Mouse (Mus musculus) embryonic stem cell, embryonic (primary cell): Measurements from ENCODE around the gene Zfp113.

Source experiments
- CTCF ChIA-PET, 4 experiments: fragments of 300-600 bp in 2 of 4; fragments of 350-600 bp in 2 of 4; sonication (Branson Sonifier 250); formaldehyde crosslinking; loops; one replicate each; lab custom pipeline; 2022; ENCODE audit warnings: inconsistent platforms in 2 of 4; lab: Charles Lee
- POLR2A ChIA-PET, 4 experiments: fragments of 300-600 bp in 2 of 4; fragments of 350-600 bp in 2 of 4; sonication (Branson Sonifier 250); formaldehyde crosslinking; loops; one replicate each; lab custom pipeline; 2022; ENCODE audit warnings: antibody characterized with exemption in 4 of 4, inconsistent platforms in 1 of 4; lab: Charles Lee

Gene Zfp113

GRCm38 (mm10) chr5:138160842-138161665 is 5.5 kb upstream of the Zfp113 start, which contains the start of gene Cops6:
Cops6 (plus strand) TSS chr5:138161071.
- CTCF ChIA-PET, result interaction anchor here in 3 of 4 experiments (0.6 to 1.4 kb wide), 8 partner anchors 14 to 828 kb away, joined by 3 to 5 read pairs (median 3); partner anchors contain the start of genes Slc12a9 (in 1 of the 3) and Zkscan1 (in 1 of the 3)

GRCm38 (mm10) chr5:138160224-138160762 is 4.7 kb upstream of the Zfp113 start:
- POLR2A ChIA-PET, result interaction anchor here (0.6 to 17.7 kb wide), 37 partner anchors 9 to 1092 kb away, joined by 3 to 476 read pairs (median 5); partner anchors contain the start of genes Ap4m1 (in 4 of the 4), Mcm7 (in 4 of the 4), Cnpy4 (in 3 of the 4) and Taf6 (in 3 of the 4)
- CTCF ChIA-PET, result interaction anchor here in 2 of 4 experiments (0.6 to 1.3 kb wide), 6 partner anchors 15 to 827 kb away, joined by 3 to 5 read pairs (median 3); partner anchors contain the start of gene Slc12a9 (in 1 of the 2)

More at GRCm38 (mm10) chr5:138160842-138161665, 5.5 kb upstream of the Zfp113 start, which contains the start of gene Cops6:
- POLR2A ChIA-PET, result interaction anchor here (0.6 to 17.7 kb wide), 37 partner anchors 8 to 1091 kb away, joined by 3 to 476 read pairs (median 5); partner anchors contain the start of genes Ap4m1 (in 4 of the 4), Mcm7 (in 4 of the 4), Cnpy4 (in 3 of the 4) and Taf6 (in 3 of the 4)

DNA sequence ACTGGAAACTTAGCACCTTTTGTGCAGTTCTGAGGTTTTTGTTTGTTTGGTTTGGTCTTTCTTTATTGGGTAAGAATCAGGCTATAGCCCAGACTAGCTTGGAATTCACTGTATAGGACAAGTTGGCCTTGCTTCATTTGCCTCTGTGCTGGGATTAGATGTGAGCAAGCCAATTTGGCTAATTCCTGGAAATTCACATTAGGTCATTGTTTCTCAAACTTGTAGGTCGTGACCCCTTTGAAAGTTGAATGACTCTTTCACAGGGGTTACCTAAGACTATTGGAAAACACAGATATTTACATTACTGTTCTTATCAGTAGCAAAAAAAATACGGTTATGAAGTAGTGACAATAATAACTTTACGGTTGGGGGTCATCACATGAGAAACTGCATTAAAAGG is 1.2 kb downstream of the Zfp113 start:
- CTCF ChIA-PET, result no interaction called here

DNA sequence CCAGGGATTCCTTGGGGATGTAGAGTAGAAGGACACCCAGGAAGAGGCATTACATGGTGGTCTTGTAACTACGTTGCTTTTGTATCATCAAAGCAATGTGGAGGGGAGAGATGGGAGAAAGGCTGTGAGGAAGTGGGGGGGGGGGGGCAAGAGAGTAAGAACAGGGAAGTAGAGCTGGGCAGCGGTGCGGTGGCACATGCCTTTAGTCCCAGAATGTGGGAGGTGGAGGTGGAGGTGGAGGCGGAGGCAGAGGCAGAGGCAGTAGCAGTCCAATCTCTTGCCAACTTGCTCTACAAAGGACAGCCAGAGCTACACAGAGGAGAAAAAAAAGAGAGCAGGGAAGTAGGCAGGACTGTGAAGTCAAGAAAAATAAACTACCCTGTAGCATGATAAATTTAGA is 17.0 kb downstream of the Zfp113 start:
- ChIA-PET POLR2A (interaction anchor here in 3 of 4 experiments (0.6 to 1.2 kb wide), 6 partner anchors 20 to 564 kb away, joined by 3 read pairs; partner anchors contain the start of genes Cops6 (in 1 of the 3) and Zscan21 (in 1 of the 3)), CTCF (interaction anchor here in 2 of 4 experiments (0.6 to 1.7 kb wide), 3 partner anchors 47 to 680 kb away, joined by 3 to 6 read pairs (median 3); no protein-coding TSS in a partner anchor)

More for the DNA sequence above, 1.2 kb downstream of the Zfp113 start:
- POLR2A ChIA-PET, result interaction anchor here in 2 of 4 experiments (0.9 to 17.7 kb wide), 10 partner anchors 11 to 519 kb away, joined by 3 to 476 read pairs (median 6); partner anchors contain the start of genes Ap4m1 (in 2 of the 2), Mcm7 (in 2 of the 2), Cnpy4 (in 1 of the 2) and Taf6 (in 1 of the 2)

GRCm38 (mm10) chr5:138137935-138138549 is 17.5 kb downstream of the Zfp113 start:
- CTCF ChIA-PET, result interaction anchor here in 1 of 4 experiments (1.7 kb wide), 1 partner anchor 252 kb away, joined by 3 read pairs; no protein-coding TSS in a partner anchor

GRCm38 (mm10) chr5:138137257-138137656 is 18.3 kb downstream of the Zfp113 start:
- POLR2A ChIA-PET, result interaction anchor here in 2 of 4 experiments (0.6 to 1.0 kb wide), 4 partner anchors 10 to 127 kb away, joined by 3 to 5 read pairs (median 4); no protein-coding TSS in a partner anchor
- CTCF ChIA-PET, result interaction anchor here in 1 of 4 experiments (1.2 to 1.7 kb wide), 2 partner anchors 47 to 251 kb away, joined by 3 to 4 read pairs; no protein-coding TSS in a partner anchor

More at GRCm38 (mm10) chr5:138137935-138138549, 17.5 kb downstream of the Zfp113 start:
- POLR2A ChIA-PET, result interaction anchor here in 2 of 4 experiments (0.6 to 1.0 kb wide), 4 partner anchors 12 to 362 kb away, joined by 3 read pairs; partner anchors contain the start of gene Zscan21 (in 1 of the 2)

DNA sequence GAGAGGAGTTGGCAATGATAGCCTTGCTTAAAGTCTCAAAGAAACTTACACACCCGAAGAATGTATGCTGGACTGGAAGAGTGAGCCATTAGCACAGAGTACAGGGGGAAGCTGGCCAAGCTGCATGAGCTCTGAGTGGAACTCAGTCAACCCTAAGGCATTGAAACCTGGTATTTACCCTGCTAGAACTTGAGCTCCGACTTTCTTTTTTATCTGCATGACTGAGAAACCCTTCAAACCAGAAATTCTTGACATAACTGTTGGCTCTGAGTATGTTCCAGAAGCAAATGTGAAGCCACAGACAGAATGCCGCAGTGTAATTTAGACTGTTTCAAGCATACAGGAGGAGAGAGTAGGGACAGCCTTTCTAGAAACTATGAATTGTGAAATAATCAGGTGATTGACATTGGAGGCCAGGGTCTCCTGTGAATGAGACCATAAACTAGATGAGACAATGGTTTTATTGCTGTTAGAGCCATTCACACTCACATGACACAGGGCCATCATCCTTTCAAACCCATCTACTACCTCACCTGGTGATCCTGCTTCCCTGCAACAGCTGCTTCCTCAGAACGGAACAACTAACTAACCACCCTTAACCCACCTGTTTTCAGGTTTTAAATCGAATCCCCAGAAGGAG is 23.0 kb downstream of the Zfp113 start:
- POLR2A ChIA-PET, result interaction anchor here in 1 of 4 experiments (1.3 to 2.6 kb wide), 3 partner anchors 11 to 47 kb away, joined by 3 to 13 read pairs (median 4); partner anchors contain the start of gene Zkscan1
- CTCF ChIA-PET, result no interaction called here

- CTCF ChIA-PET, result interaction anchor here in 1 of 4 experiments (1.0 kb wide), 2 partner anchors 17 to 110 kb away, joined by 3 read pairs; no protein-coding TSS in a partner anchor
- POLR2A ChIA-PET, result interaction anchor here in 2 of 4 experiments (0.6 to 3.0 kb wide), 14 partner anchors 9 to 1233 kb away, joined by 3 to 21 read pairs (median 4); partner anchors contain the start of genes Cops6 (in 1 of the 2), Cox19 (in 1 of the 2) and Zkscan1 (in 1 of the 2)
Measured at GRCm38 (mm10) chr5:138118041-138118440, 37.5 kb downstream of the Zfp113 start.

DNA sequence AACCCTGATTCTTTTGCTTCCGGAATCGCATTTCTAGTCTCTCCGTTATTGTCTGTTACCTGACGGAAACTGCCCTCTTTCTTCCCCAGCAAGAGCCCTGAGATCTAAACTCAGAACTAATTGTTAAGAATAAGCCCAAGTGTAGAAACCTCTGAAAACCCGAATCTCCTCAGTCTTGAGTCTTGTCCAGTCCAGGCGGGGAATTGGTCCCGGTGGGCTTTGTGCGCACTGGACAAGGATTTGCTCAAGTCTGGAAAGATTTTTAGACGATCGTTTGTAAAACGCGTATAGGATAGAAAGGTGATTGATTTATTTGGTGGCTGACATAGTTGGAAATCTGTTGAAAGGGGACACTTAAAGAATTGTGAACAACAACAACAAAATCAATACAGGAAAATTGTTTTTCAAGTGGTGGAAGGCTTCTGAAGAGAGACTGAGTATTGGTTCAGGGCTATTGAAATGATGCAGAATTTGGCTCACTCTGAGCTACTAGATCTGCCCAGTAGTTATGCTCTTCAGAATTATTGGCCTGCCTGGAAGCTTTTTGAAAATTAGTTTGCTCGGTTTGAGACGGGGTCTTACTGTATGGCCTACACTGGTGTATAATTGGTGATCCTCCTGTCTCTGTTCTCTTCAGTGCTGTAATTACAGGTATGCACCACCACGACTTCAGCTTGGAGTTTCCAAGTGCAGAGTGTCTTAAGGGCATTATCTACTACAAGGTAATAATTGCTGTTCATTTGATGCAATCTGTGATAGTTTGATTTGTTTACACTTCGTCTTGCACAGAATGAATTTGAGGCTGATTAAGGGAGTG is 38.1 kb downstream of the Zfp113 start:
- ChIA-PET CTCF (interaction anchor here in 2 of 4 experiments (0.5 to 1.0 kb wide), 3 partner anchors 16 to 745 kb away, joined by 3 to 4 read pairs (median 3); no protein-coding TSS in a partner anchor), POLR2A (interaction anchor here in 2 of 4 experiments (0.6 to 3.0 kb wide), 13 partner anchors 9 to 1234 kb away, joined by 3 to 21 read pairs (median 4); partner anchors contain the start of genes Cops6 (in 1 of the 2), Cox19 (in 1 of the 2) and Zkscan1 (in 1 of the 2))

GRCm38 (mm10) chr5:138116255-138117198 is 39.0 kb downstream of the Zfp113 start, which contains the start of gene Zscan21:
Zscan21 (plus strand) TSS chr5:138116903.
- POLR2A ChIA-PET, result interaction anchor here in 3 of 4 experiments (0.5 to 3.0 kb wide), 33 partner anchors 10 to 1594 kb away, joined by 3 to 21 read pairs (median 4); partner anchors contain the start of genes Zkscan1 (in 2 of the 3), Cops6 (in 1 of the 3), Mcm7 (in 1 of the 3) and Zfp113 (in 1 of the 3)
- CTCF ChIA-PET, result interaction anchor here in 2 of 4 experiments (0.6 to 1.0 kb wide), 2 partner anchors 36 to 112 kb away, joined by 3 to 4 read pairs; no protein-coding TSS in a partner anchor

- ChIA-PET POLR2A (interaction anchor here in 2 of 4 experiments (0.5 to 1.6 kb wide), 3 partner anchors 9 to 25 kb away, joined by 3 to 5 read pairs (median 3); partner anchors contain the start of gene Zkscan1 (in 2 of the 2)), CTCF (interaction anchor here in 3 of 4 experiments (0.6 to 0.7 kb wide), 4 partner anchors 25 to 526 kb away, joined by 3 to 6 read pairs (median 4); no protein-coding TSS in a partner anchor)
Measured at GRCm38 (mm10) chr5:138109847-138110396, 45.6 kb downstream of the Zfp113 start.

DNA sequence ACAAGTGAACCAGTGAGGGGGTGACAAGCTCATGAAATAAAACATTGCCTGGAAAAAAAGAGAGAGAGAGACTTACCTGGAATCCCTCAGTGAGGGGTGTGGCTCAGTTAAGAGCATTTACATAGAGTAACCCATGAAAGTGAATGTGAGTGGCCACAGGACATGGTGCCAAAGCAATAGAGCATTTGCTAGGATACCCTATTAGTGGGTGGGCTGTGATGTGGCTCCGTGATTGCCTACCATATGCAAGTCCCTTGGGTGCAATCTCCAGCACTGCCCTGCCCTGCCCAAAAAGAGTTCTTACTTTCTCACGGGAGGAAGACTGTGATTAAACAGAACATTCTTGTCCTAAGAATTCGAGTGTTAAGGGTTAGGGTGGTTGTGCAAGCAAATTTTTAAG is 48.4 kb downstream of the Zfp113 start:
- POLR2A ChIA-PET, result interaction anchor here in 3 of 4 experiments (0.5 to 1.6 kb wide), 11 partner anchors 9 to 905 kb away, joined by 3 to 5 read pairs (median 3); partner anchors contain the start of gene Zkscan1 (in 2 of the 3)
- CTCF ChIA-PET, result interaction anchor here in 3 of 4 experiments (0.5 to 1.3 kb wide), 5 partner anchors 11 to 466 kb away, joined by 3 to 4 read pairs (median 3); partner anchors contain the start of gene Sap25 (in 1 of the 3)

DNA sequence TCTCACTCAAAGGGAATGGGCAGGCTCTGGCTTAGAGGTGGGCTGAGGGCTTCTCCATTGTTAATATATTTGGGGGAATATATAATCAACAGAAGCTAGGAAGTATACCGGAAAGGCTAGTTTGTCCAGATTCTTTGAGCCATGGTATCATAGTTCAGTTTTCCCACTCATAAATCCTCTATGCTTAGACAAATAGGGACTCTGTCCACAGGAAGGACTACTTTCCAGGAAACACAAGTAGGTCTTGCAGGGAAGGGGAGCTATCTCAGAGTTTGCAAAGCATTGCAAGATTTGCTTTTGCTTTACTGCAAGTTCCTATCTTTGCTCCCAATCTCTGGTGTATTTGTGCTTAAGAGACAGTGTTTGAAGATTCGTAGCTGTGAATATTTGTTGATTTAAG is 50.6 kb downstream of the Zfp113 start:
- POLR2A ChIA-PET, result interaction anchor here in 2 of 4 experiments (0.8 to 5.0 kb wide), 7 partner anchors 9 to 20 kb away, joined by 3 to 25 read pairs (median 3); partner anchors contain the start of gene Zkscan1 (in 1 of the 2)
- CTCF ChIA-PET, result no interaction called here
